Mouse (Mus musculus) mouse trophoblast stem cell (cell line): ENCODE data around the gene Lig1.

ENCODE experiments used
- in situ Hi-C, 2 experiments: fragments of 300-500 bp; cut with MseI, MboI; formaldehyde crosslinking; loops; 2 replicates in 1 of 2; 3 replicates in 1 of 2; pipeline ENCODE4 v1.15.1; 2025

The Lig1 gene

DNA sequence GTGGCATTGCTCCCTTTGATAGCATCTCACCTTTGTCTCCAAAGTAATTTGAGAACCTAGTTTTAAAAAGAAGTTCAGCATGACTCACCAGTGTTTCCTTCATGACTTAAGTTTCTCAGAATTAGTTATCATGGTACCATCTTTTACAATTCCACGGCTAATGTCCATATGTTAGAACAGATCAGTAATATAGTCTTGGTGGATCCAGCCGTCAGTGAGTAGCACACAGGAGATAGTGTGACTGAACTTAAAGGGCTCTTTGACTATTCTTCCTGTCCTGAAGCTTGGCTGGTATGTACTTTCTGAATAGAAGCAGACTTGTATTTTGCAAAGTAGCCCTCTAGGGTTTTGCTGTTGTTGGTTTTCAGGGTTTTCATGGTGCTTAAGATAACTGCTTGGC is 32.3 kb downstream of the Lig1 start:
- in situ Hi-C loops, result no loop called here

GRCm38 (mm10) chr7:13310493-13311199 is 33.6 kb downstream of the Lig1 start:
- in situ Hi-C loops, result no loop called here

- in situ Hi-C loops, result no loop called here
Measured at GRCm38 (mm10) chr7:13311401-13311800, 34.3 kb downstream of the Lig1 start.

- in situ Hi-C loops, result no loop called here
Measured at GRCm38 (mm10) chr7:13314095-13314597, 37.1 kb downstream of the Lig1 start.

- in situ Hi-C loops, result no loop called here
Measured at GRCm38 (mm10) chr7:13321424-13321823, 44.3 kb downstream of the Lig1 start.

DNA sequence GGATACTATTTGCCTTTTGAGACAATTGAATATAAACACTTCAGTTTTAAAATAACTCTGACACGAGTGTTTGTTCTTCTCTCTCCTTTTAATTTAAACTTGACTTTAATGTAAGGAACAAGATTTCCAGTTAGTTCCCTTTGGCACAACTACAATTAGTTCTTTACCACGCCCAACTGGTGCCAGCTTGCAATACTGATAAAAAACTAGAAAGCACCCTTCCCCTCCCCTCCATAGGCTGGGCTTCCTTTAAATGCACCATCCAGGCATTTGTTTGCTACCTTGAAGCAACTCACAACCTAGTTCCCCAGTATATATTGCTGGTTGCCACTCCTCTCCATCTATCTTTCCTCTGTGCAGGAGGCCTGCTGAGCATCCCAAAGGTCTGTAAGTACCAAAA is 47.2 kb downstream of the Lig1 start, which contains the start of gene Pla2g4c:
Gene Pla2g4c, plus strand, starts transcription at position 340 of the 400 bp plus-strand sequence.
- in situ Hi-C loops, result no loop called here

DNA sequence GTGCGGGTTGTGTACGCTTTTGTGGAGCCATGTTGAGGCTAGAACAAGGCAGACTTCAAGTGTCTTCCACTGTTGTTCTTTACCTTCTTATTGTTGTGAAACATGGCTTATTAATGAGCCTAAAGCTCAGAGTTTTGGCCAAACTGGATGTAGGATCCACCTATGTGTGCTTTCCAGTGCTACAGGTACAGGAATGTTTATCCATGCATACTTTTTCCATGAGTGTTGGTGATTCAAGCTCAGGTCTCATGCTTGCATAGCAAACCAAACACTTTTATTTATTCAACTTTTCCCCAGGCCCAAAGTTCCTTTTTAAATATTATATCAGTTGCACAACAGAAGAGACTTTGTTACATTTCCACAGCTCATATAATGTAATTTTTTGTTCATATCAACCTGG is 53.5 kb downstream of the Lig1 start:
- in situ Hi-C loops, result no loop called here

- in situ Hi-C loops, result no loop called here
Measured at GRCm38 (mm10) chr7:13355943-13356342, 78.9 kb downstream of the Lig1 start.
